Mouse (Mus musculus): ENCODE results near the gene Fgfr2.

DNA sequence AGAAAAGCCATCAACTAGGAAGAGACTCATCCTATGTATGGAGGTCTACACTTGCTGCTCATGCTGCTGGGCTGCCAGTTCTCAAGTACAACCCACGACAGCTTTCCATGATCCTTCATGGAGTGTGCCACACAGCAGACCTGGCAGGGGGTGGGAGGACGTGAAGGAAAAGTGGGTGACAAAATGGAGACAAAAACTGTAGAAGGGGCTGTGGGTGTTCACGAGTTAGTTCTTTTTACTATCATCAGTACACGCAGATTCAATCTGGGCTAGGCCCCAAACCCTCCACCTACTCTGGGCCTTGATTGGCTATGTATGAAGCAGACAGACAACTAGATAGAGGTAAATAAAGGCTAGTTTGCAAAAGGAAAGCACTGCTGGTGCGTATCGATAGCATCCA, 359.8 kb downstream of the Fgfr2 start:
- TF ChIP-seq CTCF (conservative IDR thresholded peaks at IDR 0.05; ENCODE audit: insufficient read depth, insufficient read length, low read depth, low read length), result no peak
- TF ChIP-seq POLR2A (IDR thresholded peaks at IDR 0.05; ENCODE audit: low read depth, low read length), result no peak

All from kidney, adult 2 months (tissue).